Mouse (Mus musculus) stomach, embryonic 14.5 days (tissue): ENCODE data around the gene Kdm7a. TPM values are rescaled to one million over a fixed set of nuclear protein-coding genes. Genes with fewer than 3 reads are reported as not detected.

Experiments
- ATAC-seq: fragments of 200-750 bp; cut with Nextera tagmentation; 2 replicates; pipeline ENCODE4 v1.8.0; 2017; ENCODE audit warnings: low read depth, moderate TSS enrichment; ENCODE audit not compliant: insufficient number of reproducible peaks, insufficient read depth, low FRiP score
- H3K27ac ChIP-seq: fragments of 300-500 bp; sonication (generic); 2 replicates; pipeline ENCODE4 v1.5.1; 2014; ENCODE audit warnings: mild to moderate bottlenecking, low read length, moderate library complexity, mixed read lengths
- H3K27me3 ChIP-seq: fragments of 300-500 bp; sonication (generic); 2 replicates; pipeline ENCODE4 v1.6.1; 2014; ENCODE audit warnings: low read length, control low read depth, mixed read lengths; ENCODE audit not compliant: control insufficient read depth, insufficient read depth
- H3K36me3 ChIP-seq: fragments of 300-500 bp; sonication (generic); 2 replicates; pipeline ENCODE4 v1.6.1; 2014; ENCODE audit warnings: mild to moderate bottlenecking, control low read depth, low read length, moderate library complexity, mixed read lengths; ENCODE audit not compliant: control insufficient read depth, insufficient read depth
- H3K4me1 ChIP-seq: fragments of 300-500 bp; sonication (generic); 2 replicates; pipeline ENCODE4 v1.6.1; 2014; ENCODE audit warnings: low read length, control low read depth, mixed read lengths; ENCODE audit not compliant: control insufficient read depth, insufficient read depth
- H3K4me2 ChIP-seq: fragments of 300-500 bp; sonication (generic); replicated peaks from 2 replicates; pipeline ENCODE4 v1.6.1; 2014; ENCODE audit warnings: low read depth, low read length, control low read depth
- H3K4me3 ChIP-seq: fragments of 300-500 bp; sonication (generic); 2 replicates; pipeline ENCODE4 v1.5.1; 2014; ENCODE audit warnings: low read depth, low read length, control low read depth
- H3K9ac ChIP-seq: fragments of 300-500 bp; sonication (generic); replicated peaks from 2 replicates; pipeline ENCODE4 v1.6.1; 2014; ENCODE audit warnings: low read depth, mild to moderate bottlenecking, control low read depth, low read length, moderate library complexity, mixed read lengths
- H3K9me3 ChIP-seq: fragments of 300-500 bp; sonication (generic); 2 replicates; pipeline ENCODE4 v1.6.1; 2016; ENCODE audit warnings: low read depth, low read length, control low read depth; ENCODE audit not compliant: control insufficient read depth
- WGBS: fragments of 180-500 bp; shearing (Covaris S2); extraction: QIAGEN DNeasy Blood & Tissue Kit; methylation state at CpG from one replicate; pipeline ENCODE4 v1.1.7; 2014; 5-methylcytosine and 5-hydroxymethylcytosine counted together
- polyA plus RNA-seq: library from polyadenylated mRNA; unstranded; fragments of >200 nt; fragmentation: Nextera tagmentation; extraction: Ambion mirVana; gene quantifications from 2 replicates; pipeline ENCODE4 v1.2.1, GENCODE M21; 2014

The Kdm7a gene
- polyA plus RNA-seq, 1 experiment from 2014 or later: 6.5 TPM

GRCm38 (mm10) chr6:39131480-39131879 is 75.1 kb downstream of the Kdm7a start:
- no peak for ATAC-seq
- no peaks in the 10 kb centered on the region for H3K27me3 ChIP-seq
- peaks cover 8% of the 10 kb centered on the region; the same call in 1 of the 2 replicates for H3K36me3 ChIP-seq
- H3K9me3 ChIP-seq: no peaks in the 10 kb centered on the region
- H3K27ac ChIP-seq: no peak overlapping the region
- no peak overlapping the region for H3K4me3 ChIP-seq
- H3K9ac ChIP-seq: no peak overlapping the region
- no peak overlapping the region for H3K4me2 ChIP-seq
- no peaks in the 10 kb centered on the region for H3K4me1 ChIP-seq
- WGBS: 43% methylated on average over 4 of the region's 4 CpGs

- H3K9me3 ChIP-seq: no peaks in the 10 kb centered on the region
Observed at GRCm38 (mm10) chr6:39124719-39125118, 81.9 kb downstream of the Kdm7a start.

GRCm38 (mm10) chr6:39120685-39121084 is 85.9 kb downstream of the Kdm7a start:
- Histone ChIP-seq H3K4me3 (no peak overlapping the region), H3K4me1 (no peaks in the 10 kb centered on the region), H3K27me3 (peaks cover 3% of the 10 kb centered on the region; the same call in 1 of the 2 replicates), H3K9me3 (peaks cover 6% of the 10 kb centered on the region; the same call in 1 of the 2 replicates), H3K9ac (no peak overlapping the region), H3K36me3 (no peaks in the 10 kb centered on the region), H3K27ac (no peak overlapping the region), H3K4me2 (no peak overlapping the region)
- no peak for ATAC-seq
- 55% methylated on average over 3 of the region's 3 CpGs for WGBS

More at GRCm38 (mm10) chr6:39124719-39125118, 81.9 kb downstream of the Kdm7a start:
- H3K27ac ChIP-seq: no peak overlapping the region
- H3K4me1 ChIP-seq: no peaks in the 10 kb centered on the region
- H3K9ac ChIP-seq: no peak overlapping the region
- no peaks in the 10 kb centered on the region for H3K36me3 ChIP-seq
- H3K4me3 ChIP-seq: no peak overlapping the region
- H3K4me2 ChIP-seq: no peak overlapping the region
- no peaks in the 10 kb centered on the region for H3K27me3 ChIP-seq
- no peak for ATAC-seq

- Histone ChIP-seq H3K27me3 (peaks cover 3% of the 10 kb centered on the region; the same call in 1 of the 2 replicates), H3K4me3 (peak overlapping the region; percentile 94), H3K4me1 (no peaks in the 10 kb centered on the region), H3K9ac (peak overlapping the region; percentile 79), H3K4me2 (peak overlapping the region; percentile 59), H3K36me3 (no peaks in the 10 kb centered on the region), H3K9me3 (peaks cover 6% of the 10 kb centered on the region; the same call in 1 of the 2 replicates), H3K27ac (peak overlapping the region; percentile 48; the same call in 1 of the 2 replicates)
- no peak for ATAC-seq
- 12% methylated on average over 49 of the region's 49 CpGs for WGBS
Observed at GRCm38 (mm10) chr6:39118456-39118881, 88.1 kb downstream of the Kdm7a start.

- peak within 1 kb of the TSS; percentile 79 for H3K9ac ChIP-seq
- H3K36me3 ChIP-seq: no peaks in the 10 kb centered on the region
- H3K27me3 ChIP-seq: peaks cover 3% of the 10 kb centered on the region; the same call in 1 of the 2 replicates
- peak within 1 kb of the TSS; percentile 66 for H3K27ac ChIP-seq
- peak; percentile 81 for ATAC-seq
- H3K4me3 ChIP-seq: peak within 1 kb of the TSS; percentile 94
- H3K4me1 ChIP-seq: no peaks in the 10 kb centered on the region
- 2% methylated on average over 99 of the region's 101 CpGs for whole genome bisulfite sequencing
- H3K9me3 ChIP-seq: peaks cover 6% of the 10 kb centered on the region; the same call in 1 of the 2 replicates
- H3K4me2 ChIP-seq: peak within 1 kb of the TSS; percentile 59
Observed at GRCm38 (mm10) chr6:39117584-39118455, 88.8 kb downstream of the Kdm7a start, which contains the start of gene Parp12. Parp12 (minus strand) TSS chr6:39118349.

- H3K9me3 ChIP-seq: peaks cover 6% of the 10 kb centered on the region; the same call in 1 of the 2 replicates
- H3K4me3 ChIP-seq: no peak overlapping the region
- no peak for ATAC-seq
- H3K4me1 ChIP-seq: no peaks in the 10 kb centered on the region
- H3K4me2 ChIP-seq: no peak overlapping the region
- H3K27ac ChIP-seq: no peak overlapping the region
- 75% methylated on average over 1 of the region's 1 CpGs for WGBS
- no peaks in the 10 kb centered on the region for H3K36me3 ChIP-seq
- peaks cover 3% of the 10 kb centered on the region; the same call in 1 of the 2 replicates for H3K27me3 ChIP-seq
- H3K9ac ChIP-seq: no peak overlapping the region
Observed at GRCm38 (mm10) chr6:39115438-39115837, 91.2 kb downstream of the Kdm7a start.

DNA sequence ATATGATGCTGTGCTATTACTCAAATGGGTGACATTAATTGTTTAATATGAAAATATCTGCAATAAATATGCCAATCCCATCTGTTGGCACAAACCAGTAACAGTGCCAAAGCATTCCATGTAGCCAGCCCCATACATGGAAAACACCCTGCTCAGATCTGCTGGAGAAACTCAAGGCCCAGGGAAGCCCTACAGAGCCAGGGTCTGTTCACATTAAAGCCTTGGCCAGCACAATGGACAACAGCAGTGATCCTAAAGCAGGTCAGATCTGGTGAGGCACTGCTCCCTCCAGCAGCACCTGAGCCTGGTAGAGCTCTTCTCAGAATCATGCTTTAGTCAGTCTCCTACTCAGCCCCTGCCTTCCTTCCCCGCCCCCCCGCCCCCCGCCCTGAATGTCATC is 93.4 kb downstream of the Kdm7a start:
- H3K9ac ChIP-seq: no peak overlapping the region
- no peak for ATAC-seq
- H3K4me1 ChIP-seq: no peaks in the 10 kb centered on the region
- WGBS: 76% methylated on average over 3 of the region's 3 CpGs
- no peak overlapping the region for H3K4me2 ChIP-seq
- H3K4me3 ChIP-seq: no peak overlapping the region
- no peaks in the 10 kb centered on the region for H3K36me3 ChIP-seq
- no peaks in the 10 kb centered on the region for H3K27me3 ChIP-seq
- no peaks in the 10 kb centered on the region for H3K9me3 ChIP-seq
- H3K27ac ChIP-seq: no peak overlapping the region

GRCm38 (mm10) chr6:39112701-39113100 is 93.9 kb downstream of the Kdm7a start:
- Histone ChIP-seq H3K9me3 (no peaks in the 10 kb centered on the region), H3K36me3 (no peaks in the 10 kb centered on the region), H3K4me2 (no peak overlapping the region), H3K9ac (no peak overlapping the region), H3K27me3 (no peaks in the 10 kb centered on the region), H3K4me3 (no peak overlapping the region), H3K4me1 (no peaks in the 10 kb centered on the region), H3K27ac (no peak overlapping the region)
- 85% methylated on average over 3 of the region's 3 CpGs for WGBS
- ATAC-seq: no peak
